Mouse (Mus musculus) C2C12 (cell line): ENCODE data around the gene Bcas3. TPM values are rescaled to one million over a fixed set of nuclear protein-coding genes. Genes with fewer than 3 reads are reported as not detected.

Source experiments
- H3K27me3 ChIP-seq: one replicate; pipeline ENCODE4 v1.6.1; 2011; ENCODE audit not compliant: control insufficient read depth, insufficient read depth, insufficient read length
- H3K36me3 ChIP-seq: one replicate; pipeline ENCODE4 v1.6.1; 2011; ENCODE audit not compliant: control insufficient read depth, insufficient read depth
- H3K4me3 ChIP-seq: one replicate; pipeline ENCODE4 v1.5.1; 2011; ENCODE audit warnings: mild to moderate bottlenecking, control low read depth; ENCODE audit not compliant: poor library complexity, insufficient read depth, severe bottlenecking
- H3K79me2 ChIP-seq: one replicate; pipeline ENCODE4 v1.6.1; 2011; ENCODE audit not compliant: control insufficient read depth, insufficient read depth
- H3K79me3 ChIP-seq: one replicate; pipeline ENCODE4 v1.6.1; 2011; ENCODE audit warnings: low read depth, control low read depth
- H3ac ChIP-seq: one replicate; pipeline ENCODE3; 2011; ENCODE audit warnings: low read depth; ENCODE audit not compliant: control insufficient read depth, insufficient read length
- CEBPB ChIP-seq: IDR thresholded peaks from one replicate; pipeline ENCODE4 v1.6.1; 2011; ENCODE audit warnings: low read depth, mild to moderate bottlenecking, control low read depth, moderate library complexity
- CTCF ChIP-seq: IDR thresholded peaks from one replicate; pipeline ENCODE4 v1.5.1; 2011; ENCODE audit not compliant: control insufficient read depth, insufficient read depth, insufficient read length
- FOSL1 ChIP-seq: IDR thresholded peaks from one replicate; pipeline ENCODE4 v1.8.0; 2011; ENCODE audit warnings: mild to moderate bottlenecking, low read length; ENCODE audit not compliant: poor library complexity, insufficient read depth, severe bottlenecking
- MAX ChIP-seq: IDR thresholded peaks from one replicate; pipeline ENCODE4 v1.6.1; 2011; ENCODE audit warnings: mild to moderate bottlenecking, control low read depth
- MYOD1 ChIP-seq: IDR thresholded peaks from one replicate; pipeline ENCODE4 v1.6.1; 2011; ENCODE audit warnings: low read depth; ENCODE audit not compliant: control insufficient read depth, insufficient read length
- MYOG ChIP-seq: IDR thresholded peaks from one replicate; pipeline ENCODE4 v1.6.1; 2011; ENCODE audit not compliant: control insufficient read depth, insufficient read length; ENCODE audit errors: extremely low read depth
- USF1 ChIP-seq: IDR thresholded peaks from one replicate; pipeline ENCODE4 v1.6.1; 2011; ENCODE audit warnings: low read depth, mild to moderate bottlenecking, control low read depth, moderate library complexity
- polyA plus RNA-seq: library from polyadenylated mRNA; unstranded; fragments of >200 nt; fragmentation: generic; extraction: Trizol; gene quantifications from one replicate; pipeline ENCODE4 v1.2.1, GENCODE M21; 2012; ENCODE audit warnings: missing spikeins

The Bcas3 gene
- polyA plus RNA-seq, 1 experiment = 11.1 TPM

DNA sequence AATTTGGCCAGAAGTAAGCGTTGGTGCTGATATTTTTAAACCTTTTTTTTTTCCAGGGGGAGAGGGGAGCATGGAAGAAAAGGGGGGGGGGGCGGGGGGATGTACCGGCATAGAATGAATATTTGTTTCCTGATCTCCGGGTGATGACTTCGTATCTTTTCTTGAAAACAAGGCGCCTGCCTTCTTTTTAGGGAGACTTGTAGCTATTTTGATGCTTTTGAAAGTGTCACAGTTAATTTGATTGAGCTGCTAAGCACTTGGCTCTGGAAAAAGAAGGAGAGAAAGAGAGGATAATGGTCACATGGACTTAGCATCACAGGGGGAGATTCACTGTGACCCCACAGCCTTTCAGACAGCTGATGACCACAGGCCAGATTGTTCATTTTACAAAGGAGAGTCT is 413.8 kb downstream of the Bcas3 start:
- Histone ChIP-seq H3K79me3 (no peaks in the 10 kb centered on the region), H3ac (no peak overlapping the region), H3K4me3 (no peak overlapping the region), H3K79me2 (no peaks in the 10 kb centered on the region), H3K36me3 (no peaks in the 10 kb centered on the region), H3K27me3 (no peaks in the 10 kb centered on the region)
- TF ChIP-seq MYOD1 (no peak), CTCF (no peak), MAX (no peak), FOSL1 (no peak), MYOG (no peak), USF1 (no peak), CEBPB (no peak)

DNA sequence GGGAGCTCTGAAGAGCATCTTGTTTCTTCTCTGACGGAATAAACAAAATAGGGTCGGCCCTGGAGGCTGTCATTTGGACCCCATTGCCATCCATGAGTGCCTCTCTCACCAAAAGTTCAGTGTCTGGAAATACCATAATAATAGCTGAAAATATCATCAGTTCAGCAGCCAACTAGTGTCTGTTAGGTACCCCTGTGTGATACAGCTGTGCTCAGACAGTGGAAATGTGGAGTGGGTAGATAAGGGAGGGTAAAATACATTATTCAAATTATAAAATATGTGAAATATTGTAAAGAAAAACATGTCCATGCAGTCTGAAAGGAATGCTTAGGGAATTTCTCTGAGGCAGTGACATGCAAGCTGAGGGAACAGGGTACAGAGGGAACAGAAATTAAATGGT is 416.8 kb downstream of the Bcas3 start:
- no peaks in the 10 kb centered on the region for H3K27me3 ChIP-seq
- H3K79me3 ChIP-seq = no peaks in the 10 kb centered on the region
- H3ac ChIP-seq = no peak overlapping the region
- H3K36me3 ChIP-seq = no peaks in the 10 kb centered on the region
- no peak for TF ChIP-seq USF1
- no peak for TF ChIP-seq CTCF
- no peak for TF ChIP-seq MYOG
- TF ChIP-seq MYOD1 = no peak
- TF ChIP-seq CEBPB = no peak
- TF ChIP-seq FOSL1 = no peak
- no peak for TF ChIP-seq MAX
- H3K79me2 ChIP-seq = no peaks in the 10 kb centered on the region
- H3K4me3 ChIP-seq = no peak overlapping the region

GRCm38 (mm10) chr11:85773391-85773790 is 420.4 kb downstream of the Bcas3 start:
- H3ac ChIP-seq = no peak overlapping the region
- H3K79me2 ChIP-seq = no peaks in the 10 kb centered on the region
- no peak overlapping the region for H3K4me3 ChIP-seq
- no peaks in the 10 kb centered on the region for H3K79me3 ChIP-seq
- no peaks in the 10 kb centered on the region for H3K36me3 ChIP-seq
- TF ChIP-seq CEBPB (no peak), USF1 (no peak), MYOD1 (no peak)
- no peaks in the 10 kb centered on the region for H3K27me3 ChIP-seq

GRCm38 (mm10) chr11:85774707-85775106 is 421.7 kb downstream of the Bcas3 start:
- no peaks in the 10 kb centered on the region for H3K79me2 ChIP-seq
- no peak overlapping the region for H3K4me3 ChIP-seq
- TF ChIP-seq MYOD1 (no peak), CEBPB (no peak), MAX (no peak), CTCF (no peak), USF1 (no peak), FOSL1 (no peak), MYOG (no peak)
- H3K36me3 ChIP-seq = no peaks in the 10 kb centered on the region
- H3K27me3 ChIP-seq = no peaks in the 10 kb centered on the region
- H3K79me3 ChIP-seq = no peaks in the 10 kb centered on the region
- H3ac ChIP-seq = no peak overlapping the region

DNA sequence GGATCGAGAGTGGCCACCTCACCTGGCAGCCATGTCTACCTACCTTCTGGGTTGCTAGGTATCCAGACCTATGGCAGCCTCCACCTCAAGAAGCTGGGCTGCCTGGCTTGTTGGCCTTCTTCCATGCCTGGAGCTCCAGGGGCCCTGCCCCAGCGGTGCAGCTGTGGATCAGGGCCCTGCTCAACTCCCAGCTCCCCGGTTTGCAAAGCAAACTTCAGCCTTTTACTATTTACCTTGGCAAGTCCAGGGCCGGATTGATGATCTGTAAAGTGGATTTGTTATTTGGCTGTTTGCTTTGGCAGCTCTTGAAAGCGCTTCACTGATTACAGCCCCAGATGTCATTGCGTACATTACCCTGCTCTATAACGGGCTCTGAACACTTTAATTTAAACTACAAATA is 422.5 kb downstream of the Bcas3 start:
- no peaks in the 10 kb centered on the region for H3K27me3 ChIP-seq
- no peaks in the 10 kb centered on the region for H3K79me3 ChIP-seq
- H3ac ChIP-seq = no peak overlapping the region
- no peaks in the 10 kb centered on the region for H3K36me3 ChIP-seq
- H3K4me3 ChIP-seq = no peak overlapping the region
- H3K79me2 ChIP-seq = no peaks in the 10 kb centered on the region
- TF ChIP-seq CTCF (no peak), MYOD1 (no peak), MAX (no peak), FOSL1 (no peak), MYOG (no peak), CEBPB (no peak), USF1 (no peak)

- TF ChIP-seq MYOG (no peak), USF1 (no peak), MYOD1 (no peak), FOSL1 (no peak), MAX (no peak)
- Histone ChIP-seq H3K4me3 (no peak overlapping the region), H3K79me3 (no peaks in the 10 kb centered on the region), H3ac (no peak overlapping the region), H3K27me3 (no peaks in the 10 kb centered on the region), H3K36me3 (no peaks in the 10 kb centered on the region), H3K79me2 (no peaks in the 10 kb centered on the region)
These were observed 423.9 kb downstream of the Bcas3 start for GRCm38 (mm10) chr11:85776861-85777360.
